Mouse (Mus musculus): ENCODE measurements around the gene Agtpbp1. TPM values are rescaled to one million over a fixed set of nuclear protein-coding genes. Genes with fewer than 3 reads are reported as not detected.
A peak's percentile ranks its signal among the peaks of the same experiment; 100 is the strongest.

Agtpbp1 gene
- polyA plus RNA-seq, 1 experiment from 2014 or later = 12.8 TPM

DNA sequence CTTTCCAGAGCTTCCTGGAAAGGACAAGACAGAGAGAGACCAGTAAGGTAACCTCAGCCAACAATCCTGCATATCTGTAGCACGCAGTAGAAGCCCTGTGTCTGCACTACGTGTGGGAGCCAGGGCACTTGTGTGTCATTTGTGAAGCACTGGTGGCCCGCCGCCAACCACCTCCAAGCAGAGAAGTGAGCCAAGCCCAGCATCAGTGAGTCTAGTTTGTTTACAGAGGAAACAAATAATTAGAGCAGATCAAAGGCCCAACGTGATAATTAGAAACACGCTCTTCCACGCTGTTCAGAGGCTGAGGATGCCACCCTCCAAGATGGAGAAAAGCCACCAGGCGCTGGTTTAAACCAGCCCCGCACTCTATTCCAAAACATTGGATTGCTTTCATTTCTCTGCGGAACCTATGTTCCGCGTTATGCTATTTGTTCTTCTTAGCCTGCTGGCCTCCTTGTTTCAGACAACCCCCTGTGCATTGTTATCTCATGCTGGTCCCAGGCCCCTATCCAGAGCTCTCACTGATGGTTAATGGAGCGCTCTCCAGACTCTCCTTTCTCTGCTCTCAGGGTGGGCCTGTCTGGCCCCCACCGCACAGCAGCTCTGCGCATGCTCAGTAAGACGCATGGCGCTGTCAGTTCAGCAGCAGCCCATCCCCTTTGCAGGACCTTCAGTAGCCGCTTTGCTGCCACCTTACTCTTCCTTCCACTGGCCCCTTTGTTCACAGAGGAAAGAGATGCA lies 153.7 kb downstream of the Agtpbp1 start:
- ATAC-seq (ENCODE audit: low FRiP score, low TSS enrichment) = peak; percentile 81
- Histone ChIP-seq H3K27ac (ENCODE audit: low read length) (no peak overlapping the region), H3K9ac (replicated peaks; ENCODE audit: low read length) (no peak overlapping the region), H3K9me3 (ENCODE audit: low read length) (no peaks in the 10 kb centered on the region), H3K36me3 (ENCODE audit: insufficient read depth, low read length) (no peaks in the 10 kb centered on the region), H3K4me1 (ENCODE audit: insufficient read depth, low read length) (no peaks in the 10 kb centered on the region), H3K4me2 (replicated peaks; ENCODE audit: low read depth, low read length) (no peak overlapping the region), H3K27me3 (ENCODE audit: insufficient read depth, low read length) (no peaks in the 10 kb centered on the region), H3K4me3 (ENCODE audit: low read length) (no peak overlapping the region)
- 45% methylated on average over 18 of the region's 18 CpGs for WGBS

GRCm38 (mm10) chr13:59429369-59429768 lies 155.7 kb downstream of the Agtpbp1 start:
- no peak for ATAC-seq (ENCODE audit: low FRiP score, low TSS enrichment)
- Histone ChIP-seq H3K36me3 (ENCODE audit: insufficient read depth, low read length) (no peaks in the 10 kb centered on the region), H3K9me3 (ENCODE audit: low read length) (no peaks in the 10 kb centered on the region), H3K9ac (replicated peaks; ENCODE audit: low read length) (no peak overlapping the region), H3K4me2 (replicated peaks; ENCODE audit: low read depth, low read length) (no peak overlapping the region), H3K4me1 (ENCODE audit: insufficient read depth, low read length) (no peaks in the 10 kb centered on the region), H3K27me3 (ENCODE audit: insufficient read depth, low read length) (no peaks in the 10 kb centered on the region), H3K27ac (ENCODE audit: low read length) (no peak overlapping the region), H3K4me3 (ENCODE audit: low read length) (no peak overlapping the region)
- 88% methylated on average over 6 of the region's 6 CpGs for WGBS

GRCm38 (mm10) chr13:59423871-59424270 lies 161.2 kb downstream of the Agtpbp1 start:
- Histone ChIP-seq H3K4me2 (replicated peaks; ENCODE audit: low read depth, low read length) (no peak overlapping the region), H3K9me3 (ENCODE audit: low read length) (no peaks in the 10 kb centered on the region), H3K4me1 (ENCODE audit: insufficient read depth, low read length) (no peaks in the 10 kb centered on the region), H3K9ac (replicated peaks; ENCODE audit: low read length) (no peak overlapping the region), H3K27ac (ENCODE audit: low read length) (no peak overlapping the region), H3K27me3 (ENCODE audit: insufficient read depth, low read length) (no peaks in the 10 kb centered on the region), H3K36me3 (ENCODE audit: insufficient read depth, low read length) (no peaks in the 10 kb centered on the region), H3K4me3 (ENCODE audit: low read length) (no peak overlapping the region)
- 73% methylated on average over 5 of the region's 5 CpGs for WGBS
- ATAC-seq (ENCODE audit: low FRiP score, low TSS enrichment) = no peak

- Histone ChIP-seq H3K36me3 (ENCODE audit: insufficient read depth, low read length) (no peaks in the 10 kb centered on the region), H3K4me1 (ENCODE audit: insufficient read depth, low read length) (no peaks in the 10 kb centered on the region), H3K9ac (replicated peaks; ENCODE audit: low read length) (no peak overlapping the region), H3K27ac (ENCODE audit: low read length) (no peak overlapping the region), H3K4me3 (ENCODE audit: low read length) (no peak overlapping the region), H3K27me3 (ENCODE audit: insufficient read depth, low read length) (no peaks in the 10 kb centered on the region), H3K9me3 (ENCODE audit: low read length) (no peaks in the 10 kb centered on the region), H3K4me2 (replicated peaks; ENCODE audit: low read depth, low read length) (no peak overlapping the region)
- 78% methylated on average over 15 of the region's 15 CpGs for WGBS
- no peak for ATAC-seq (ENCODE audit: low FRiP score, low TSS enrichment)
Observed at GRCm38 (mm10) chr13:59416530-59417230, 168.3 kb downstream of the Agtpbp1 start.

DNA sequence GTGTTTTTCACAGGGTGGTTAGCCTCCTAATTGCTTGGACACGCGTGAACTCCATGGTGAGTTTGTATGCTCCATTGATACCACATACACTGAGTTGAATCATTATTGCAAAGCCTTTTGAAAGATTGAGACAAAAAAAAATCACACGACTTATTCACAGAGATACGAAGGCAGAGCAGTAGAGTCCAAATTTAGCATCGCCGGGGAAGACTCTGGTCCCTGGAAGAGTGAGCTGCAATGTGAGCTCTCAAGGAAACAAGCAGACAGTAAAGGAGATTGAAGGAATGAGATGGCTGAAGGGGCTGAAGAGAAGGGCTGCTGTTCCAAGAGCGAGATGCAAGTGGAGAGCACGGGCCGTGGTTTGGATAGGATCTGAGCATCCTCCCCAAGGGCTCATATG lies 171.1 kb downstream of the Agtpbp1 start:
- Histone ChIP-seq H3K4me3 (ENCODE audit: low read length) (no peak overlapping the region), H3K36me3 (ENCODE audit: insufficient read depth, low read length) (no peaks in the 10 kb centered on the region), H3K9ac (replicated peaks; ENCODE audit: low read length) (no peak overlapping the region), H3K27ac (ENCODE audit: low read length) (no peak overlapping the region), H3K9me3 (ENCODE audit: low read length) (no peaks in the 10 kb centered on the region), H3K4me1 (ENCODE audit: insufficient read depth, low read length) (no peaks in the 10 kb centered on the region), H3K27me3 (ENCODE audit: insufficient read depth, low read length) (no peaks in the 10 kb centered on the region), H3K4me2 (replicated peaks; ENCODE audit: low read depth, low read length) (no peak overlapping the region)
- WGBS = 95% methylated on average over 9 of the region's 9 CpGs
- no peak for ATAC-seq (ENCODE audit: low FRiP score, low TSS enrichment)

DNA sequence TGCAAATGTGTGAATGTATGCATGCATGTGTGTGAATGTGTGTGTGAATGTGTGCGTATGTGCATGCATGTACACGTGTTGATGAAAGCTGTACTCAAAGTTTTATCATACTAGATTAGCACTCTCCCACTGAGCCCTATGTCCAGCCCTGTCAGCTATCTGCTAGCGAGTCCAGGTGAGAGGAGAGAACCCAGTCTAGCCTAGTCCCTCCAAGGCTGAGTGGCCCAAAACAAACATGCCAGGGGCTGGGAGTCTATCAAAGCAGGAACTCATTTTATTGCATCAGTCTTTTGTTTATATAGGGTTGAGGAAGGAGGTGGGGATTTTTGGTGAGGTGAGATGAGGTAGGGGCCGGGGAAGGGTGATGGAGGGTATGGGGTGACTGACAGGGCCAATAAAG lies 172.4 kb downstream of the Agtpbp1 start:
- Histone ChIP-seq H3K36me3 (ENCODE audit: insufficient read depth, low read length) (no peaks in the 10 kb centered on the region), H3K4me2 (replicated peaks; ENCODE audit: low read depth, low read length) (no peak overlapping the region), H3K4me1 (ENCODE audit: insufficient read depth, low read length) (no peaks in the 10 kb centered on the region), H3K27ac (ENCODE audit: low read length) (no peak overlapping the region), H3K27me3 (ENCODE audit: insufficient read depth, low read length) (no peaks in the 10 kb centered on the region), H3K9me3 (ENCODE audit: low read length) (no peaks in the 10 kb centered on the region), H3K9ac (replicated peaks; ENCODE audit: low read length) (no peak overlapping the region), H3K4me3 (ENCODE audit: low read length) (no peak overlapping the region)
- no peak for ATAC-seq (ENCODE audit: low FRiP score, low TSS enrichment)
- 87% methylated on average over 4 of the region's 4 CpGs for WGBS

GRCm38 (mm10) chr13:59407182-59407581 lies 177.8 kb downstream of the Agtpbp1 start:
- Histone ChIP-seq H3K9me3 (ENCODE audit: low read length) (no peaks in the 10 kb centered on the region), H3K4me2 (replicated peaks; ENCODE audit: low read depth, low read length) (no peak overlapping the region), H3K4me1 (ENCODE audit: insufficient read depth, low read length) (no peaks in the 10 kb centered on the region), H3K27me3 (ENCODE audit: insufficient read depth, low read length) (no peaks in the 10 kb centered on the region), H3K4me3 (ENCODE audit: low read length) (no peak overlapping the region), H3K27ac (ENCODE audit: low read length) (no peak overlapping the region), H3K36me3 (ENCODE audit: insufficient read depth, low read length) (no peaks in the 10 kb centered on the region), H3K9ac (replicated peaks; ENCODE audit: low read length) (no peak overlapping the region)
- WGBS = 73% methylated on average over 6 of the region's 6 CpGs
- no peak for ATAC-seq (ENCODE audit: low FRiP score, low TSS enrichment)

GRCm38 (mm10) chr13:59402026-59402775 lies 182.8 kb downstream of the Agtpbp1 start:
- H3K27me3 ChIP-seq (ENCODE audit: insufficient read depth, low read length) = no peaks in the 10 kb centered on the region
- H3K4me2 ChIP-seq (replicated peaks; ENCODE audit: low read depth, low read length) = no peak overlapping the region
- 89% methylated on average over 14 of the region's 14 CpGs for WGBS
- no peak overlapping the region for H3K4me3 ChIP-seq (ENCODE audit: low read length)
- H3K9ac ChIP-seq (replicated peaks; ENCODE audit: low read length) = no peak overlapping the region
- ATAC-seq (ENCODE audit: low FRiP score, low TSS enrichment) = no peak
- no peaks in the 10 kb centered on the region for H3K4me1 ChIP-seq (ENCODE audit: insufficient read depth, low read length)
- no peak overlapping the region for H3K27ac ChIP-seq (ENCODE audit: low read length)
- H3K9me3 ChIP-seq (ENCODE audit: low read length) = no peaks in the 10 kb centered on the region
- no peaks in the 10 kb centered on the region for H3K36me3 ChIP-seq (ENCODE audit: insufficient read depth, low read length)

DNA sequence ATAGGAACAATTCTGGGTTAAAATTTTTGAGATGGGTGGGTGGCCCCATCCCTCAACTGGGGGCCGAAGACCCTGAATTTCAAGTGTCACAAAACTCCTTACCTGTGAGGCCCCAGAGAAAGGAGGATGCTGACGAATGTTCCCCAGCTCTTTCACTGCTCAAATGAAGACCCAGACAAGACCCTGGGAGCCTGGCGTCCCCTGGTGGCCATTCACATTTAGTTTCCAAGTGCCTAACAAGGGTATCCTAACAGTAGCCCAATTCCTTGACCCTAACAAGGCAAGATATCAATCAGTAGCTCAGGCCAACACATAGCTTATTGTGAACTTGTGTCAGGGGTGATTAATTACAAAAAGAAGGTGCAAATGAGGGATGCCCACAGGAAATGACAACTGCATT lies 187.5 kb downstream of the Agtpbp1 start:
- WGBS = 29% methylated on average over 3 of the region's 3 CpGs
- H3K4me2 ChIP-seq (replicated peaks; ENCODE audit: low read depth, low read length) = no peak overlapping the region
- no peak for ATAC-seq (ENCODE audit: low FRiP score, low TSS enrichment)
- no peaks in the 10 kb centered on the region for H3K36me3 ChIP-seq (ENCODE audit: insufficient read depth, low read length)
- no peaks in the 10 kb centered on the region for H3K27me3 ChIP-seq (ENCODE audit: insufficient read depth, low read length)
- H3K4me3 ChIP-seq (ENCODE audit: low read length) = no peak overlapping the region
- no peaks in the 10 kb centered on the region for H3K4me1 ChIP-seq (ENCODE audit: insufficient read depth, low read length)
- H3K9ac ChIP-seq (replicated peaks; ENCODE audit: low read length) = no peak overlapping the region
- no peak overlapping the region for H3K27ac ChIP-seq (ENCODE audit: low read length)
- no peaks in the 10 kb centered on the region for H3K9me3 ChIP-seq (ENCODE audit: low read length)

Data from kidney, embryonic 16.5 days (tissue).